Mouse (Mus musculus) neural tube, embryonic 15.5 days (tissue): ENCODE measurements around the gene Keg1. TPM values are rescaled to one million over a fixed set of nuclear protein-coding genes. Genes with fewer than 3 reads are reported as not detected.

Experiments used
- polyA plus RNA-seq: library from polyadenylated mRNA; unstranded; fragments of >200 nt; fragmentation: Nextera tagmentation; extraction: Ambion mirVana; gene quantifications from 2 replicates; pipeline ENCODE4 v1.2.1, GENCODE M21; 2015

Keg1 gene
- polyA plus RNA-seq, 1 experiment from 2014 or later: not detected

Other genes with a start within 250 kb of the Keg1 start
- 0.61 and 0.88 TPM in 2 replicates for gene Mpeg1, start 235.0 kb upstream of the Keg1 start, polyA plus RNA-seq
- gene Dtx4, start 194.3 kb upstream of the Keg1 start, polyA plus RNA-seq: 34.1 and 34.5 TPM in 2 replicates
- gene Fam111a, start 150.0 kb upstream of the Keg1 start, polyA plus RNA-seq: 6.2 and 11.7 TPM in 2 replicates
- 0.13 and 0.15 TPM in 2 replicates for gene Gm4952, start 95.8 kb upstream of the Keg1 start, polyA plus RNA-seq
- gene Glyat, start 62.5 kb upstream of the Keg1 start, polyA plus RNA-seq: 0.22 TPM in 1 of 2 replicates, not detected in the other
- gene Olfr1442, start 25.3 kb upstream of the Keg1 start, polyA plus RNA-seq: not detected in 2 replicates
- gene Olfr1443, start 17.7 kb upstream of the Keg1 start, polyA plus RNA-seq: not detected in 2 replicates
- 1.0 and 1.1 TPM in 2 replicates for gene Cntf, start 69.8 kb downstream of the Keg1 start, polyA plus RNA-seq
- gene Zfp91, start 100.3 kb downstream of the Keg1 start, polyA plus RNA-seq: 12.3 and 12.9 TPM in 2 replicates
- gene Lpxn, start 100.4 kb downstream of the Keg1 start, polyA plus RNA-seq: 1.2 and 4.0 TPM in 2 replicates
- not detected in 2 replicates for gene Gm5244, start 150.9 kb downstream of the Keg1 start, polyA plus RNA-seq
- gene Olfr1444, start 161.5 kb downstream of the Keg1 start, polyA plus RNA-seq: not detected in 2 replicates
- gene Olfr1445, start 188.1 kb downstream of the Keg1 start, polyA plus RNA-seq: not detected in 2 replicates
- not detected in 2 replicates for gene Olfr1446, start 197.7 kb downstream of the Keg1 start, polyA plus RNA-seq
- gene Olfr1447, start 208.0 kb downstream of the Keg1 start, polyA plus RNA-seq: not detected in 2 replicates
- gene Olfr1448, start 228.6 kb downstream of the Keg1 start, polyA plus RNA-seq: not detected in 2 replicates
- not detected in 2 replicates for gene Olfr1449, start 235.1 kb downstream of the Keg1 start, polyA plus RNA-seq